Mouse (Mus musculus) kidney, postnatal 0 days (tissue): ENCODE results near the gene Srebf1. TPM values are rescaled to one million over a fixed set of nuclear protein-coding genes. Genes with fewer than 3 reads are reported as not detected.

Source experiments
- ATAC-seq: fragments of 200-750 bp; cut with Nextera tagmentation; replicated peaks from 2 replicates; pipeline ENCODE4 v1.8.0; 2017; ENCODE audit warnings: low read depth, moderate number of reproducible peaks, moderate TSS enrichment, moderate library complexity; ENCODE audit not compliant: low FRiP score
- DNase-seq: peaks from one replicate; pipeline ENCODE4 v3.0.0-alpha.2; 2016; ENCODE audit warnings: low spot score
- H3K27ac ChIP-seq: fragments of 300-500 bp; sonication (generic); 2 replicates; pipeline ENCODE4 v1.5.1; 2014; ENCODE audit warnings: mild to moderate bottlenecking
- H3K27me3 ChIP-seq: fragments of 300-500 bp; sonication (generic); 2 replicates; pipeline ENCODE4 v1.6.1; 2014; ENCODE audit warnings: low read length, mixed read lengths; ENCODE audit not compliant: insufficient read depth
- H3K36me3 ChIP-seq: fragments of 300-500 bp; sonication (generic); 2 replicates; pipeline ENCODE4 v1.6.1; 2014; ENCODE audit warnings: low read length, mixed read lengths; ENCODE audit not compliant: insufficient read depth
- H3K4me1 ChIP-seq: fragments of 300-500 bp; sonication (generic); replicated peaks from 2 replicates; pipeline ENCODE4 v1.6.1; 2014; ENCODE audit warnings: antibody characterized with exemption, low read length, mixed read lengths; ENCODE audit not compliant: insufficient read depth
- H3K4me2 ChIP-seq: fragments of 300-500 bp; sonication (generic); 2 replicates; pipeline ENCODE4 v1.6.1; 2014; ENCODE audit warnings: mild to moderate bottlenecking, low read length, moderate library complexity, mixed read lengths
- H3K4me3 ChIP-seq: fragments of 300-500 bp; sonication (generic); replicated peaks from 2 replicates; pipeline ENCODE4 v1.5.1; 2014; ENCODE audit warnings: low read depth, low read length
- H3K9ac ChIP-seq: fragments of 300-500 bp; sonication (generic); 2 replicates; pipeline ENCODE4 v1.6.1; 2014; ENCODE audit warnings: low read depth, low read length
- H3K9me3 ChIP-seq: fragments of 300-500 bp; sonication (generic); replicated peaks from 2 replicates; pipeline ENCODE4 v1.6.1; 2016; ENCODE audit warnings: low read length, inconsistent platforms, mixed read lengths
- CTCF ChIP-seq: IDR thresholded peaks from 2 replicates; pipeline ENCODE4 v1.5.1; 2016; ENCODE audit warnings: antibody characterized with exemption, low read depth, mild to moderate bottlenecking, moderate library complexity
- WGBS: fragments of 180-500 bp; shearing (Covaris S2); extraction: QIAGEN DNeasy Blood & Tissue Kit; methylation state at CpG from one replicate; pipeline ENCODE4 v1.1.7; 2014; 5-methylcytosine and 5-hydroxymethylcytosine counted together
- polyA plus RNA-seq: library from polyadenylated mRNA; unstranded; fragments of >200 nt; fragmentation: Nextera tagmentation; extraction: Ambion mirVana; gene quantifications from 2 replicates; pipeline ENCODE4 v1.2.1, GENCODE M21; 2015

Srebf1 gene
- polyA plus RNA-seq, 1 experiment from 2014 or later, result 50.6 TPM

DNA sequence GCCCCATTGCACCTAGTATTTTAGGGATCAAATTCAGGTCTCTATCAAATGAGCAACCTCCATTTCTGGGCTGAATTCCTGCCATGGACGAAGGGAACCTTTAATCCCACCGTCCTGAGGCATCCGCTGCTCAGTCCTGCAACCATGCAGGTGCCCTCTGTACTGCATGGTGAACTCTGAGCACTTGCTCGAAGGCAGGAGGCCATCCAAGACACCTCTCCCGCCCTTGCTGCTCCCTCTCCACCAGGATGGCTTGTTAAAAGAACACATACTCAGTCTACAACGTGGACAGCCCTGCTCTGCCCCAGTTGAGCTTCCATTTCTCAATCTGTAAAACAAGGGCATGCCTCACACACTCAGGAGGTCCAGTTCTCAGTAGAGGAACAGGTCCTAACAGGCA is 14.2 kb downstream of the Srebf1 start:
- Histone ChIP-seq H3K9ac (peak overlapping the region; percentile 35; the same call in 1 of the 2 replicates), H3K4me1 (peaks cover 53% of the 10 kb centered on the region), H3K27me3 (no peaks in the 10 kb centered on the region), H3K4me3 (no peak overlapping the region), H3K36me3 (peaks cover 20% of the 10 kb centered on the region), H3K27ac (no peak overlapping the region), H3K4me2 (peak overlapping the region; percentile 70), H3K9me3 (no peaks in the 10 kb centered on the region)
- DNase-seq (no peak), ATAC-seq (no peak)
- no peak for TF ChIP-seq CTCF
- WGBS, result 55% methylated on average over 6 of the region's 6 CpGs

DNA sequence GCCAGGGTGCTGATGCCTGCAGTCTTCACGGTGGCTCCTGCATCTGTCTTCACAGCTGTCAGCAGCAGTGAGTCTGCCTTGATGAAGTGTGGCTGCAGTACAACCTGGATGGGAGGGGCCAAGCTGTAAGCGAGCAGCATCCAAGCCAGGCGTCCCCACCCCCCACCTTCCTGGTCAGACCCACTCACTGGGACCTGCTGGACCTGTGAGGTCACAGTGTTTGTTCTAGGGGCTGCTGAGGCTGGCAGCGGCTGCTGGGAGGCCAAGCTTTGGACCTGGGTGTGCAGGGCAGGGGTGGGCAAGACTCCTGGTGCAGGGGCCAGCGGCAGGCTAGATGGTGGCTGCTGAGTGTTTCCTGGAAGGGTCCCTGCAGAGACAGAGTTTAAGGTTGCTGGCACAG is 16.2 kb downstream of the Srebf1 start:
- DNase-seq, result no peak
- Histone ChIP-seq H3K4me2 (no peak overlapping the region), H3K4me1 (peaks cover 34% of the 10 kb centered on the region), H3K9me3 (no peaks in the 10 kb centered on the region), H3K27me3 (no peaks in the 10 kb centered on the region), H3K4me3 (no peak overlapping the region), H3K9ac (no peak overlapping the region), H3K36me3 (peaks cover 34% of the 10 kb centered on the region), H3K27ac (no peak overlapping the region)
- 54% methylated on average over 5 of the region's 5 CpGs for WGBS
- no peak for TF ChIP-seq CTCF
- no peak for ATAC-seq

DNA sequence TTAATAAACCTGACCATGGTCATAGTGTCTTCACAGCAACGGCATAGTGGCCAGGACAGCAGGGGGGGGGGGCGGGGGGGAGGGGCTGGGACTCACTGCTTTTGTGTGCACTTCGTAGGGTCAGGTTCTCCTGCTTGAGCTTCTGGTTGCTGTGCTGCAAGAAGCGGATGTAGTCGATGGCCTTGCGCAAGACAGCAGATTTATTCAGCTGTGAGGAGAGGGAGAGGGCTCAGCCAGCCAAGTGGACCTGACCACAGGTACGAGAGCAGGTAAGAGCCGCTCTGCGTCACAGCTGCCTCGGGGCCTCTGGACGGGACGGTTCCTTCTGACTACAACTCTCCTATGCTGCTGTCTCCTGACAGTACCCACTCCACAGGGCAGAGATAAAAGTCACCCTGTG is 17.4 kb downstream of the Srebf1 start:
- Histone ChIP-seq H3K9me3 (no peaks in the 10 kb centered on the region), H3K4me2 (no peak overlapping the region), H3K4me3 (no peak overlapping the region), H3K4me1 (peaks cover 26% of the 10 kb centered on the region), H3K27ac (no peak overlapping the region), H3K9ac (no peak overlapping the region), H3K36me3 (peaks cover 43% of the 10 kb centered on the region), H3K27me3 (no peaks in the 10 kb centered on the region)
- ATAC-seq (no peak), DNase-seq (no peak)
- no peak for TF ChIP-seq CTCF
- WGBS, result 84% methylated on average over 11 of the region's 12 CpGs

DNA sequence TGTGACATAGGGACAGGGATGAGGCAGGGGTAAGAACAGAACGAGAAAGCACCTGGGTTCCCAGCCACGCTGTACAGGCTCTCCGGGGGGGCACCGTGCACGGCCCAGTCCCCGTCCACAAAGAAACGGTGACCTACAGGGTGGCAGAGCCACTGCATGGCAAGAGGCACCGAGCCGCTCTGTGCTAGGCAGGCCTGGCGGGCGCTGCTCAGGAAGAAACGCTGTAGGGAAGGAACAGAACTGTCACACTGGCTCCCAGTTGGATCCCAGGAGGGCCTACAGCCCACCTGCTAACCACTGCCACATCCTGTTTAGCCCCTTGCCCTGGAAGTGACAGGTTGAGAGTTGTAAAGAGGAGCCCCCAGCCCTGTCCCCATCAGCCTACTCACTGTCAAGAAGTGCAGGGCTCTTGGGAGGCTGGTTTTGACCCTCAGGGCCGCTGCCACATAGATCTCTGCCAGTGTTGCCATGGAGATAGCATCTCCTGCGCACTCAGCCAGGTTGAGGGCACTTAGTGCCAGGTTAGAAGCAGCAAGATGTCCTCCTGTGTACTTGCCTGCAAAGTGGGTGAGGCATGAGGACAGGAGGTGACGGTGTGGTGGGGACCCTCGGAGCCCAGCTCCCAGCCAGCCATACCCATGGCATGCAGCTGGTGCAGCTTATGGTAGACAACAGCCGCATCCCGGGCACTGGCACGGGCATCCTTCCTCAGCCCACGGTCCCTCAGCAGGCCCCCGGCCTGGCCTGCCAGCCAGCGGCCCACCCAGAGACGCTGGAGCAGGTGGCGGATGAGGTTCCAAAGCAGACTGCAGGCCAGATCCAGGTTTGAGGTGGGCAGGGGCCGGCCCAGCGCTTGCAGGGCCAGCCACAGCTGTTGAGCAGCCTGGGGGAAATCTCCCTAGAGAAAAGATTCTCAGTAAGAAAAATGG is 19.4 kb downstream of the Srebf1 start:
- no peak overlapping the region for H3K27ac ChIP-seq
- no peaks in the 10 kb centered on the region for H3K27me3 ChIP-seq
- H3K4me1 ChIP-seq, result peaks cover 10% of the 10 kb centered on the region; the same call in 1 of the 2 replicates
- H3K4me2 ChIP-seq, result no peak overlapping the region
- DNase-seq, result no peak
- no peaks in the 10 kb centered on the region for H3K9me3 ChIP-seq
- no peak overlapping the region for H3K9ac ChIP-seq
- no peak overlapping the region for H3K4me3 ChIP-seq
- TF ChIP-seq CTCF, result no peak
- WGBS, result 92% methylated on average over 26 of the region's 26 CpGs
- no peak for ATAC-seq
- H3K36me3 ChIP-seq, result peaks cover 55% of the 10 kb centered on the region

DNA sequence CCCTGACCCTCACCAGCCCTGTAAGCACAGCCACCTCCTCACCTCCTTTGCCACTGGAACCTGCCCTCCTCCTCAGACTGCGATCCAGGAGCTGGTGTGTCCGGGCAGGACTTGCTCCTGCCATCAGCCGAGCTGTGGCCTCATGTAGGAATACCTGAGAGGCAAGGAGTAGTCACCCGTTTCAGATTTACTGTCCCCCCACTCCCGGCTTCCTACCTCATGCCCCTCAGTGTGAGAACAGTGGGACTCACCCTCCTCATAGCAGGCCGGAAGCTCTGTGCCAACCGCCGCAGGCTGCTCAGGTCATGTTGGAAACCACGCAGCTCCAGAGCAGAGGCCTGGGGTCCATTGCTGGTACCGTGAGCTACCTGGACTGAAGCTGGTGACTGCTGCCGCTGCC is 22.0 kb downstream of the Srebf1 start:
- H3K4me2 ChIP-seq, result no peak overlapping the region
- H3K27ac ChIP-seq, result no peak overlapping the region
- WGBS, result 63% methylated on average over 11 of the region's 11 CpGs
- no peaks in the 10 kb centered on the region for H3K9me3 ChIP-seq
- H3K4me3 ChIP-seq, result no peak overlapping the region
- no peak for ATAC-seq
- peaks cover 59% of the 10 kb centered on the region for H3K36me3 ChIP-seq
- no peak for TF ChIP-seq CTCF
- no peaks in the 10 kb centered on the region for H3K27me3 ChIP-seq
- no peaks in the 10 kb centered on the region for H3K4me1 ChIP-seq
- no peak for DNase-seq
- H3K9ac ChIP-seq, result no peak overlapping the region

DNA sequence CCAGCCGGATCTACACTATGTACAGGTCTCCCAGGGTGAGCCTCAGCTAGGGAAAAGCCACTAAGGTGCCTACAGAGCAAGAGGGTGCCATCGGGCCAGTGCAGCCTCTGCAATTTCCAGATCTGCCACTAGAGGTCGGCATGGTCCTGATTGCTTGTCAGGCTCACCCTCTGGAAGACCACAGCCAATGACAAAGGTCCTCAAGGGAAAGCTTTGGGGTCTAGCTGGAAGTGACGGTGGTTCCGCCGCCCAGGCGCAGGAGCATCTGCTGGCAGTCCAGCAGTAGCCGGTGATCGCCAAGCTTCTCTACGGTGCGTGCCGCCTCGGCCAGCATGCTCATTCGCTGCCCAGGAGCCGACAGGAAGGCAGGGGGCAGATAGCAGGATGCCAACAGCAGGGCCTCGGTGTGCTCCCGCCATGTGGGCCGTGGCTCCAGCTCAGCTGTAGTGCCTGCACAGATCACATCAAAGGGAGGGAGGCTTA is 22.6 kb downstream of the Srebf1 start:
- Histone ChIP-seq H3K36me3 (peaks cover 62% of the 10 kb centered on the region), H3K4me1 (no peaks in the 10 kb centered on the region), H3K4me3 (no peak overlapping the region), H3K27me3 (no peaks in the 10 kb centered on the region), H3K9me3 (no peaks in the 10 kb centered on the region), H3K9ac (no peak overlapping the region), H3K4me2 (no peak overlapping the region), H3K27ac (no peak overlapping the region)
- 12% methylated on average over 18 of the region's 18 CpGs for WGBS
- peak; percentile 59 for ATAC-seq
- DNase-seq, result peak; percentile 92
- TF ChIP-seq CTCF, result peak; percentile 96
